Mouse (Mus musculus) heart, postnatal 0 days (tissue): ENCODE measurements around the gene Orai3. TPM values are rescaled to one million over a fixed set of nuclear protein-coding genes. Genes with fewer than 3 reads are reported as not detected.
A peak's percentile ranks its signal among the peaks of the same experiment; 100 is the strongest.

ENCODE experiments used
- ATAC-seq: fragments of 200-750 bp; cut with Nextera tagmentation; 2 replicates; pipeline ENCODE4 v1.8.0; 2017; ENCODE audit warnings: low read depth, moderate number of reproducible peaks, moderate library complexity; ENCODE audit not compliant: insufficient read depth
- DNase-seq: peaks from one replicate; pipeline ENCODE4 v3.0.0-alpha.2; 2016; ENCODE audit warnings: low spot score
- H3K27ac ChIP-seq: fragments of 300-500 bp; sonication (generic); 2 replicates; pipeline ENCODE4 v1.5.1; 2014; ENCODE audit warnings: low read depth, mild to moderate bottlenecking
- H3K27me3 ChIP-seq: fragments of 300-500 bp; sonication (generic); 2 replicates; pipeline ENCODE4 v1.6.1; 2014; ENCODE audit warnings: low read length, mixed read lengths; ENCODE audit not compliant: control insufficient read depth, insufficient read depth
- H3K36me3 ChIP-seq: fragments of 300-500 bp; sonication (generic); replicated peaks from 2 replicates; pipeline ENCODE4 v1.6.1; 2014; ENCODE audit warnings: low read length, mixed read lengths; ENCODE audit not compliant: control insufficient read depth, insufficient read depth
- H3K4me1 ChIP-seq: fragments of 300-500 bp; sonication (generic); 2 replicates; pipeline ENCODE4 v1.6.1; 2014; ENCODE audit warnings: antibody characterized with exemption; ENCODE audit not compliant: control insufficient read depth, insufficient read depth
- H3K4me2 ChIP-seq: fragments of 300-500 bp; sonication (generic); 2 replicates; pipeline ENCODE4 v1.6.1; 2014; ENCODE audit warnings: low read depth, mild to moderate bottlenecking, low read length, moderate library complexity
- H3K4me3 ChIP-seq: fragments of 300-500 bp; sonication (generic); 2 replicates; pipeline ENCODE4 v1.5.1; 2014; ENCODE audit warnings: low read depth, low read length
- H3K9ac ChIP-seq: fragments of 300-500 bp; sonication (generic); replicated peaks from 2 replicates; pipeline ENCODE4 v1.6.1; 2014; ENCODE audit warnings: low read depth, low read length, mixed read lengths
- H3K9me3 ChIP-seq: fragments of 300-500 bp; sonication (generic); replicated peaks from 2 replicates; pipeline ENCODE4 v1.6.1; 2016; ENCODE audit warnings: low read length; ENCODE audit not compliant: control insufficient read depth
- CTCF ChIP-seq: IDR thresholded peaks from 2 replicates; pipeline ENCODE4 v1.5.1; 2016; ENCODE audit warnings: antibody characterized with exemption, control low read depth, low read depth
- EP300 ChIP-seq: IDR thresholded peaks from 2 replicates; pipeline ENCODE4 v1.6.1; 2016; ENCODE audit warnings: antibody characterized with exemption, low read depth
- WGBS: fragments of 180-500 bp; shearing (Covaris S2); extraction: QIAGEN DNeasy Blood & Tissue Kit; methylation state at CpG from one replicate; pipeline ENCODE4 v1.1.7; 2014; 5-methylcytosine and 5-hydroxymethylcytosine counted together
- polyA plus RNA-seq: library from polyadenylated mRNA; unstranded; fragments of >200 nt; fragmentation: Nextera tagmentation; extraction: Ambion mirVana; gene quantifications from 2 replicates; pipeline ENCODE4 v1.2.1, GENCODE M21; 2015
- total RNA-seq: library from RNA; depleted of rRNA; stranded (reverse); fragments of >200 nt; gene quantifications from 2 replicates; pipeline ENCODE4 v1.2.3, GENCODE M21; 2014; ENCODE audit warnings: low replicate concordance

Gene Orai3
- total and polyA plus RNA-seq, 2 experiments from 2014 or later = 17.3 to 31.8 TPM

DNA sequence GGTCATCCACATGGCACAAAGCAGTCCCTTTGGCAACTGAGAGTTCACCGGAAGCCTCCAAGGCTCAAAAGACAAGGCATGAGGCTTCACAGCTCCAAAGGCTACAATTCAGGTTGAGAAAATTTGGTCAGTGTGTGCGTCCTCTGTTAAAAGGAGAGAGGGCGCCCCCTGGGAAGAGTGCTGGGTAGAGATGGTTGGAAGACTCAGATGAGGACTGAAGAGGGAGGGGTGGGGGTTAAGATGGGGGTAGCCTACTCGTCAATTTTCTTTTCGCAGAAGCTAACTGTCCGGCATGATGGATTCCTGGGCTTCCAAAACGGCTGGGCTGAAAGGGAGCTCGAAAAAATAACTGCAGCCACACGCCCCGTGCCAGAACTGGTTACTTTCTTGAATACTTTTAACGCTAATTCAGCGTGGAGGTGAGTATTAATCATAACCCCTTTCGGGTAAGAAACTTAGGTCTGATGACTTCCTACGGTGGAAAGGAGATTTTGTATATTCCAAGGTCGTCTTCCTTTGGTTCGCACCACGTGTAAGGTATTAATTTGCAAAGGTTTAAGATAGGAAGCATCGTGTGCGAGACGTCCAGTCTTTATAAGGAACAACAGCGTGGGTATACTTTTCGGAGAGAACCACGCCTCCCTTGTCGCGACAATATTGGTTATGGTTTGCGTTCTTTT is 25.1 kb upstream of the Orai3 start, which contains the start of gene Fbxl19:
Gene Fbxl19 (plus strand): TSS at position 178 of the 680 bp plus-strand sequence.
- 1% methylated on average over 26 of the region's 26 CpGs for WGBS
- Histone ChIP-seq H3K9ac (peak within 1 kb of the TSS; percentile 77; the same call in 1 of the 2 replicates), H3K9me3 (no peaks in the 10 kb centered on the region), H3K4me3 (peak within 1 kb of the TSS; percentile 82), H3K27me3 (no peaks in the 10 kb centered on the region), H3K4me2 (peak within 1 kb of the TSS; percentile 100), H3K4me1 (0 out of 2 replicates have a peak, but pooled peaks cover 6% of the 10 kb centered on the region), H3K36me3 (peaks cover 13% of the 10 kb centered on the region; the same call in 1 of the 2 replicates), H3K27ac (peak within 1 kb of the TSS; percentile 80)
- DNase-seq (peak; percentile 66), ATAC-seq (no peak)
- peak; percentile 61 for TF ChIP-seq CTCF
- no peak for TF ChIP-seq EP300

DNA sequence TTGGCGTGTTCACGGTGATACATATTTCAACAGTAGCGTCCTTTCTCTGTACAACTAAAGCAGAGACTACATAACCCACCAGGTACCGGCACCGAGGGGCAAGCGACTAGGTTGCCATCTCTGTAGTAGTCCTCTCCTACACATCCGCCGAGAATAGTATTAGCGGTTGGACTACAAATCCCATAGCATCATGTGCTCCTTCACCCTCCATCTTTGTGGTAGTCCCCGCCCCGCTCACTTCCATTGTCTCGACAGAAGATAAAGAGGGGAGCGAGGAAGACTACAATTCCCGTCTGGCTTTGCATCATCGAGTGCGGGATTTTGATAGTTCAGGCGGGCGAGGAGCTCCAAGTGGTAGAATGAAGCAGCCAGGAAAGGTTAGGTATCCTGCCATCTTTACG is 24.4 kb upstream of the Orai3 start:
- Histone ChIP-seq H3K36me3 (peaks cover 21% of the 10 kb centered on the region), H3K27ac (peak overlapping the region; percentile 80), H3K4me2 (peak overlapping the region; percentile 100), H3K4me1 (0 out of 2 replicates have a peak, but pooled peaks cover 6% of the 10 kb centered on the region), H3K9ac (peak overlapping the region; percentile 77), H3K27me3 (no peaks in the 10 kb centered on the region), H3K4me3 (peak overlapping the region; percentile 82), H3K9me3 (no peaks in the 10 kb centered on the region)
- TF ChIP-seq CTCF = peak; percentile 14; the same call in 1 of the 2 replicates
- TF ChIP-seq EP300 = no peak
- ATAC-seq (peak; percentile 83), DNase-seq (peak; percentile 100)
- WGBS = under 1% methylated on average over 19 of the region's 19 CpGs

DNA sequence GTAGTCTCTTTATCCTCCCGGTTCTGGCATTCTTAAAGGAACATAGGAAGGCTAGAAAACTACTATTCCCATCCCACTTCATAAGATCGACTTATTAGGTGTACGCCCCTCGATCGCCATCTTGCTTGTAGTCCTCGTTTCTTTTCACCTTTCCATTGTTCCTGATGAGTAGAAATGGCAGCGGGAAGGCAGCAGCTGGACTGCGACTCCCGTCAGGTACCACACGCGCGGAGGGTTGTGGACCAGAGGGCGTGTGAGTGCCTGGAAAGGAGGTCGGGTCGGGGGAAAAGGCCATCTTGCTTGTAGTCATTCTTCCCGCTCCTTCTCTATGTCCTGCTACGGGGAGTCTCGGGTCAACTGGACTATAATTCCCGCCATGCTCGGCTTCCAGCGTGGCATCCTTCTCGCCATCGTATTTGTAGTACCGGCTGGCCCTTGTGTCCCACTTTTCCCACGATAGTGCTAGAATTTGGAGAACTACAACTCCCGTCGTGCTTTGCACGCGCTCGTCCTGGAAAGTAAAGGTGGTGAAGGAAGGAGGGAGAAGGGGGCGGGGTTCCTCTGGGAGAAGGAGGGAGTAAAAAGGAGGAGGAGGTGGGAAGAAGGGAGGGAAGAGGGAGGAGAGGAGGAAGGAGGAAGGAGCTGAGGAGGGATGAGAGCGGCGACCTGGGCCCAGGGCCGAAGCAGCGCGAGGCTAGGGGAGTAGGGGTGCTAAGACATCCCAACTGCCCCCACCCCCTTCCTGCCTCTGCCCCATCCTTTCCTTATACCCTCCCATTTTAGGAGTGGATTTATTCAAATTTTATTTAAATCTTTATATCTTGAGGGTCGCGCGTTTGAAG is 23.7 kb upstream of the Orai3 start:
- H3K9me3 ChIP-seq = no peaks in the 10 kb centered on the region
- peaks cover 27% of the 10 kb centered on the region for H3K36me3 ChIP-seq
- peak overlapping the region; percentile 82 for H3K4me3 ChIP-seq
- TF ChIP-seq EP300 = no peak
- no peak for TF ChIP-seq CTCF
- peak; percentile 93 for ATAC-seq
- peak overlapping the region; percentile 100 for H3K4me2 ChIP-seq
- H3K27me3 ChIP-seq = no peaks in the 10 kb centered on the region
- peak; percentile 99 for DNase-seq
- WGBS = under 1% methylated on average over 34 of the region's 39 CpGs
- H3K9ac ChIP-seq = peak overlapping the region; percentile 77
- H3K4me1 ChIP-seq = 0 out of 2 replicates have a peak, but pooled peaks cover 6% of the 10 kb centered on the region
- peak overlapping the region; percentile 80 for H3K27ac ChIP-seq

DNA sequence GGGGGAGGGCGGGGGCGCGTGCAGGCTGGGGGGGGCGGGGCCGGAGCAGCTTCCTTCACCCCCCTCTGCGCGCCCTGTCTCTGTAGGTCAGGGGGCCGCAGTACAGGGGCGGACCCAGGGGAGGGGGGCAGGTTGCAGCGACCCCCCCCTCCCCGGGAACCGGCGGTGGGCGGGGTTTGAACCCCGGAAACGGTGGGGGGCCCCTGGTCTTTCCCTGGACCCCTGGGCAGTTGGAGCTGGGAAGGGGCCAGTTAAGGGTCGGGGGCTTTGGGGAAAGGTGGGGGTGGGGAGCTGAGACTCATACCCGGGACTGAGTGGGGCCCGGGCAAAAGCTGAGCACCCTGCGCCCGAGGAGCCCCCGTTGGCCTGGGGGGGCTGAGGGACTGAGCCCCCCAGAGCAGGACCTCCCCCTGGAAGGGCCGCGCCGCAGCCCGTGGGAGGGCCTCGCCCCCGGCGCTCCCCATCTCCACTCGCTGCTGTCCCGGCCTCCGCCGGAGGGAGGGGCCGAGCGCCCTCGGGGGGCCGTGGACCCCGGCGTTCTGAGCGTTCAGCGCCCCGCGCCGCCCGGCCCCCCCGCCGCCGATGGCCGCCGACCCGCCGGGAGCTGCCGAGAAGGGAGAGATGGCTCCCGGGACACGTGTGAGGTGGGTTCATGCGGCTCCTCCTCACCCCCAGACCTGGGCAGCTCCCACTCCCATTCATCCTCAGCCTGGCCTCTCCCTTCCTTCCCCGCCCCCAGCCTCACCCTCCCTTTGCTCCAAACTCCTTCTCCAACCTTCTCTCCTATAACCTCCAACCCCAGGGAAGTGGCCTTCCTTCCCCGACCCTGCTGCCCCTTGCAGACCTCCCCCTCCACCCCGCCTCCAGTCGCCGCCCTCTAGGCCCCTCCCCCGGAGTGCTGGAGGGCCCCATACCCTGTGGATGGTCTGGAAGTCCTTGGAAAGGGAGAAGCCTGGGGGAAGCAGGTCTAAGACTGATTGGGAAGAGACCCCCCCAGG is 22.8 kb upstream of the Orai3 start:
- ATAC-seq (no peak), DNase-seq (no peak)
- TF ChIP-seq EP300 (no peak), CTCF (no peak)
- WGBS = 2% methylated on average over 25 of the region's 62 CpGs
- Histone ChIP-seq H3K4me1 (0 out of 2 replicates have a peak, but pooled peaks cover 6% of the 10 kb centered on the region), H3K36me3 (peaks cover 36% of the 10 kb centered on the region), H3K9me3 (no peaks in the 10 kb centered on the region), H3K27me3 (no peaks in the 10 kb centered on the region), H3K9ac (peak overlapping the region; percentile 77), H3K27ac (peak overlapping the region; percentile 38), H3K4me2 (peak overlapping the region; percentile 100), H3K4me3 (peak overlapping the region; percentile 82)
